Mouse (Mus musculus): ENCODE measurements around the gene Pou2f2. TPM values are rescaled to one million over a fixed set of nuclear protein-coding genes. Genes with fewer than 3 reads are reported as not detected.

The Pou2f2 gene
- polyA plus RNA-seq, 2 experiments = 0.55 to 1.3 TPM

DNA sequence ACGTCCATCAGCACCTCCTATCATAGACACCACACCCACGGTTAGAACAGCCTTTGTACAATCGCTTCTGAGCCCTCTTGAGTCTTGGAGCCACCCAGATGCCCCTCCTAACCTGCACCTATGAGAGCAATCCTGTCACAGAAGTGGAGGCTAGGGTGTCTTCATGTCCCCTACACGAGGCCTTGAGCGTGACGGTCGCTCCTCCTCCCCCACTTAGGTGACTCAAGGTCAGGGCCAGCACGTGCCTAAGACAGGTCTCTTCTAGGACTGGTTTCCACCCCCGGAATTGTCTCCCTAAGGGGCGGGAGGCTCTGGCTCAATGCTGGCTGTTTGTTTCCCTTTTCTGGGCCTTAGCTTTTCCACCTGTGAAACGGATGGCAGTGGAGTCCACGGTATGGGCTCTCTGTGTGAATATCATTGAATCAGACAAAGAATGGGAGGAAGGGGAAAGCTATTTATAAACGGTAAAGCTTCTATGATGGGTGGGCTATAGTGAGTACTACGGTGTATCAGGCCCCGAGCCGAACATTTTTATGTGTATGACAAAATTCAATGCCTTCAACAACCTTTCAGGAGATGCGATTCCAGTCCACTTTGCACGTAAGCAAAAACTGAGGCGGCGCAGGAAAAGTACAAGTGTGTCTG, 41.1 kb upstream of the Pou2f2 start, which contains the start of gene Dedd2:
TSS of gene Dedd2 (minus strand) at position 159 of the 645 bp plus-strand sequence.
- no peak for TF ChIP-seq POLR2A (IDR thresholded peaks at IDR 0.05; ENCODE audit: borderline replicate concordance, extremely low read depth, insufficient read depth, insufficient read length)
- Histone ChIP-seq H3K4me3 (replicated peaks; ENCODE audit: low read length) (peak within 1 kb of the TSS; percentile 72), H3K4me1 (ENCODE audit: control insufficient read depth, insufficient read depth, low read length) (peaks cover 23% of the 10 kb centered on the region), H3K36me3 (ENCODE audit: control insufficient read depth, insufficient read depth, low read length) (peaks cover 28% of the 10 kb centered on the region), H3K27me3 (ENCODE audit: control insufficient read depth, insufficient read depth, low read length) (no peaks in the 10 kb centered on the region), H3K27ac (replicated peaks; ENCODE audit: low read depth, low read length) (peak within 1 kb of the TSS; percentile 89), H3K9me3 (ENCODE audit: control insufficient read depth, low read length) (no peaks in the 10 kb centered on the region), H3K9ac (ENCODE audit: low read depth, low read length, severe bottlenecking) (peak within 1 kb of the TSS; percentile 71), H3K4me2 (replicated peaks; ENCODE audit: low read depth, low read length, severe bottlenecking) (peak within 1 kb of the TSS; percentile 91)
- 7% methylated on average over 20 of the region's 20 CpGs for WGBS
- no peak for ATAC-seq (ENCODE audit: low FRiP score, low read depth)
- no peak for DNase-seq (ENCODE audit: low spot score)

DNA sequence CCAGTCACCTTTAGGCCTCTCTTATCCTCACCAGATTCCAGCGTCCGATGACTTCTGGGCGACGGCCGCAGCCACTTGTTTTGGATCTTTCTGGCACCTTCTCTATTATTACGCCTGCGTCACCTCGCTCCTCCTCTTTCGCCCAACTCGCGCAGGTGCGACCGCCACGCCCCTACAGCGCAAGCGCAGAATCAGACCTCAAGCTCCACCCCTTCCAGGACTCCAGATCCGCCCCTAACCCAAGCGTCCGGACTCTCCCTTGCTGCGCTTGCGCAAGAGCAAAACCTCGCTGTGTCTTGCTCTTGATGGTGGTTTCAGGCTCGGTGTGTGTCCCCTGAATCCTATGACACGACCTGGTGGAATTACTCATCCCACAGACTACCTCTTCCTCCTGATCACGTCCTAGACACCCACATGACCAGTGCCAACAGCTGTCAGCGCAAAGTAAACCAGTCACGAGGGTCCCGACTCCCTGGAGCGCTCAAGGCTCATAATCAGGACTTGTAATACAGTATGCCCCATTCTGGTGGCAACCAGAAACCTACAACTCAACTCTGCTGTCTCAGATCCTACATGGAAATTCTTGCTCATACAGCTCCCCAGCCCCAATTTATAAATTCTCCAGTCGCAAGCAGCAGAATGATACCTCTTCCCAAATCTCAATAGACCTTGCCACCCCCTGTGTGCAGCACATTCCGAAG, 40.4 kb upstream of the Pou2f2 start:
- Histone ChIP-seq H3K4me2 (replicated peaks; ENCODE audit: low read depth, low read length, severe bottlenecking) (peak overlapping the region; percentile 91), H3K9me3 (ENCODE audit: control insufficient read depth, low read length) (no peaks in the 10 kb centered on the region), H3K36me3 (ENCODE audit: control insufficient read depth, insufficient read depth, low read length) (peaks cover 28% of the 10 kb centered on the region), H3K4me1 (ENCODE audit: control insufficient read depth, insufficient read depth, low read length) (peaks cover 23% of the 10 kb centered on the region), H3K27me3 (ENCODE audit: control insufficient read depth, insufficient read depth, low read length) (no peaks in the 10 kb centered on the region), H3K9ac (ENCODE audit: low read depth, low read length, severe bottlenecking) (peak overlapping the region; percentile 70), H3K27ac (replicated peaks; ENCODE audit: low read depth, low read length) (peak overlapping the region; percentile 61; the same call in 1 of the 2 replicates), H3K4me3 (replicated peaks; ENCODE audit: low read length) (peak overlapping the region; percentile 72)
- DNase-seq (ENCODE audit: low spot score) (peak; percentile 96), ATAC-seq (ENCODE audit: low FRiP score, low read depth) (peak; percentile 80)
- no peak for TF ChIP-seq POLR2A (IDR thresholded peaks at IDR 0.05; ENCODE audit: borderline replicate concordance, extremely low read depth, insufficient read depth, insufficient read length)
- 2% methylated on average over 31 of the region's 31 CpGs for WGBS

DNA sequence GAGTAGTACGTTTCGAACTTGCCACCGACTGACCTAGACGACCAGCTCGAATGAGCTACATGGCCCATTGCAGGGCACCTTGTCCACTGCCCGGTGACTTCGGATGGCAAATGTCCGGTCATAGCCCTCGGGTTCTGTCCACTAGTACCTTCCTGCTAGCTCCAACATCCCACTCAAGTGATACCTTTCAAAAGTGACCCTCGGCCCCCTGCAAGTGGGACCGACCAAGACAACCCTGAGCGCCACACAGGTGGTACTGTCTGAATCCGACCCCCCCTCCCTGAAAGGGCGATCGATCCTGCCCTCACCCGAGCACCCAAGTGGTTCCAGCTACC, 39.9 kb upstream of the Pou2f2 start:
- ATAC-seq (ENCODE audit: low FRiP score, low read depth) (0 out of 2 replicates have a peak, but pooled peaks have one; percentile 1), DNase-seq (ENCODE audit: low spot score) (no peak)
- Histone ChIP-seq H3K36me3 (ENCODE audit: control insufficient read depth, insufficient read depth, low read length) (peaks cover 24% of the 10 kb centered on the region), H3K9me3 (ENCODE audit: control insufficient read depth, low read length) (no peaks in the 10 kb centered on the region), H3K4me3 (replicated peaks; ENCODE audit: low read length) (peak overlapping the region; percentile 72), H3K4me1 (ENCODE audit: control insufficient read depth, insufficient read depth, low read length) (peaks cover 23% of the 10 kb centered on the region), H3K9ac (ENCODE audit: low read depth, low read length, severe bottlenecking) (peak overlapping the region; percentile 70), H3K4me2 (replicated peaks; ENCODE audit: low read depth, low read length, severe bottlenecking) (peak overlapping the region; percentile 91), H3K27ac (replicated peaks; ENCODE audit: low read depth, low read length) (0 out of 2 replicates have a peak overlapping the region, but pooled peaks have one; percentile 61), H3K27me3 (ENCODE audit: control insufficient read depth, insufficient read depth, low read length) (no peaks in the 10 kb centered on the region)
- under 1% methylated on average over 16 of the region's 16 CpGs for WGBS
- TF ChIP-seq POLR2A (IDR thresholded peaks at IDR 0.05; ENCODE audit: borderline replicate concordance, extremely low read depth, insufficient read depth, insufficient read length) = no peak

DNA sequence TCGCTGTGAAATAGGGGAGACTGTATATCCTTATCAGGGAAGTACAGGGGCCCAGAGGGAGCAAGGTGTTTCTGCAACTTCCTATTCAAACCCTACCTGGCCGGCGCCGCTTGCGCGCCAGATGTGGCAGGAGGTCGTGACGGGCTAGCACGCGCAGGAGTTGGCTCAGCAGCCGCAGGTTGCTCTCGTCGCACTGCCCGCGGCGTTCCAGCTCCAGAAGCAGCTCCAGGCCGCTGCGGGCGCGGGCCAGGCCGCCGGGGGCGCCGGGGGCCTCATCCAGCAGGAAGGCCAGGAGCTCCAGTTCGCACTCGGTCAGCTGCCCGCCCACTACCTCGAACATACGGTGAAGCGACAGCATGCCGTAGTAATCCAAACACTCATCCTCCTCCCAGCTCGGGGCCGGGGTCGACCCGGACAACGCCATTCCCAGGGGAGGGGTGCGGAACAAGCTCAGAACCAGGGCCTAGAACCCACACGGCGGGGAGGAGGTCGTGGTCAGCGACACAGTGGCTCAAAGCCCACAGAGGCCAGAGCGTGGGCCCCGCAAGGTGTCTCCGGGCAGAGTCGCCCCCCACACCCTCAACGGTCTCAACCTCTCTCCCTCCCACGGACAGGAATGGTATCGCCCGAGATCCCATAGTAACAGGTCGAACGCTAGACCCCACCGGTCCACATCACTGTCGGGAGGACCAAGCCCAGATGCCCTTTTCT, 39.3 kb upstream of the Pou2f2 start:
- under 1% methylated on average over 43 of the region's 53 CpGs for WGBS
- H3K4me2 ChIP-seq (replicated peaks; ENCODE audit: low read depth, low read length, severe bottlenecking) = peak overlapping the region; percentile 91
- DNase-seq (ENCODE audit: low spot score) (peak; percentile 75), ATAC-seq (ENCODE audit: low FRiP score, low read depth) (0 out of 2 replicates have a peak, but pooled peaks have one; percentile 10)
- no peak for TF ChIP-seq POLR2A (IDR thresholded peaks at IDR 0.05; ENCODE audit: borderline replicate concordance, extremely low read depth, insufficient read depth, insufficient read length)
- peaks cover 19% of the 10 kb centered on the region for H3K36me3 ChIP-seq (ENCODE audit: control insufficient read depth, insufficient read depth, low read length)
- H3K9me3 ChIP-seq (ENCODE audit: control insufficient read depth, low read length) = no peaks in the 10 kb centered on the region
- H3K27ac ChIP-seq (replicated peaks; ENCODE audit: low read depth, low read length) = 0 out of 2 replicates have a peak overlapping the region, but pooled peaks have one; percentile 68
- peaks cover 23% of the 10 kb centered on the region for H3K4me1 ChIP-seq (ENCODE audit: control insufficient read depth, insufficient read depth, low read length)
- H3K9ac ChIP-seq (ENCODE audit: low read depth, low read length, severe bottlenecking) = peak overlapping the region; percentile 70
- peak overlapping the region; percentile 72 for H3K4me3 ChIP-seq (replicated peaks; ENCODE audit: low read length)
- H3K27me3 ChIP-seq (ENCODE audit: control insufficient read depth, insufficient read depth, low read length) = no peaks in the 10 kb centered on the region

Measured in limb, embryonic 14.5 days (tissue).